Mouse (Mus musculus) embryonic facial prominence, embryonic 10.5 days (tissue): Measurements from ENCODE around the gene Ywhag. TPM values are rescaled to one million over a fixed set of nuclear protein-coding genes. Genes with fewer than 3 reads are reported as not detected.

Experiments
- DNase-seq: peaks from one replicate; pipeline ENCODE4 v3.0.0-alpha.2; 2017; ENCODE audit warnings: low spot score
- H3K27ac ChIP-seq: fragments of 300-500 bp; sonication (generic); replicated peaks from 2 replicates; pipeline ENCODE4 v1.5.1; 2016; ENCODE audit warnings: mild to moderate bottlenecking
- H3K27me3 ChIP-seq: fragments of 300-500 bp; sonication (generic); replicated peaks from 2 replicates; pipeline ENCODE4 v1.6.1; 2016; ENCODE audit warnings: low read depth, mild to moderate bottlenecking; ENCODE audit not compliant: poor library complexity, severe bottlenecking
- H3K36me3 ChIP-seq: fragments of 300-500 bp; sonication (generic); replicated peaks from 2 replicates; pipeline ENCODE4 v1.6.1; 2016; ENCODE audit warnings: mild to moderate bottlenecking, moderate library complexity
- H3K4me1 ChIP-seq: fragments of 300-500 bp; sonication (generic); 2 replicates; pipeline ENCODE4 v1.6.1; 2016
- H3K4me3 ChIP-seq: fragments of 300-500 bp; sonication (generic); 2 replicates; pipeline ENCODE4 v1.5.1; 2016; ENCODE audit warnings: mild to moderate bottlenecking, moderate library complexity
- H3K9me3 ChIP-seq: fragments of 300-500 bp; sonication (generic); 2 replicates; pipeline ENCODE4 v1.6.1; 2016; ENCODE audit warnings: mild to moderate bottlenecking
- WGBS: fragments of 180-500 bp; shearing (Covaris S2); methylation state at CpG from one replicate; pipeline ENCODE4 v1.1.7; 2016; 5-methylcytosine and 5-hydroxymethylcytosine counted together
- polyA plus RNA-seq: library from polyadenylated mRNA; unstranded; fragments of >200 nt; fragmentation: Nextera tagmentation; extraction: Ambion mirVana; gene quantifications from 2 replicates; pipeline ENCODE4 v1.2.1, GENCODE M21; 2016

Ywhag gene
- 244 and 257 TPM in 2 replicates for polyA plus RNA-seq

DNA sequence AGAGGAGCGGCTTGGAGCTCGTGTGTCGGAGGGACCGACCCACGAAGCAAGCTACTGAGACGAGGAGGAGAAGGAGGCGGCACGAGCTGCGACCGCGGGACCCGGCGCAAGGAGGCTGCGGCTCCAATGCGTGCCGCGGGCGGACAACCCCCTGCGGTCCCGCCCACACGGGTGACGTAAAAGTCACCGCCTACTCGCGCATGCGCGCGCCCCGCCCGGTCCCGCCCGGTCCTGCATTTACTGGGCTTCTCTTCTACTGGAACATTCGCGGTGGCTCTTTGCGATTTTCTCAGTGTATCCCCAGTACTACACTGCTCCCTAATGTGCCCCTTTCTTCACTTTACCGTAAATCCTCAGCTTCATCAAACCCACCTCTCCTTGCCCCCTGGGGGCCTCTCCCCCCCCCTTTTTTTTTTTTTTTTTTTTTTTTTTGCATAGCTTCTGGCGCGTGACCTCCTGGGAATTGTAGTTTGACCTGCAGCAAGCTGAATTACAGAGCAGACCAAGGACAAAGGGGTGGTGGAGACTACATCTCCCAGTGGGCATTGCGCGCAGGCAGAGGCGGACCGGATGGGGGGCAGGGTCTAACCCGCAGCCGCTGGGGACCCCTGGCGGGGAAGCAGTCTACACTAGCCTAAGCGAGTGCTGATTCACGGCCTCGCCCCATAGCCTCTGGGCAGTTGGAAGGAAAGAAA lies at the start of gene Ywhag:
Gene Ywhag (minus strand): TSS at position 136 of the 695 bp plus-strand sequence.
- H3K36me3 ChIP-seq, result peaks cover 29% of the 10 kb centered on the region
- peak; percentile 97 for DNase-seq
- peaks cover 27% of the 10 kb centered on the region for H3K4me1 ChIP-seq
- no peaks in the 10 kb centered on the region for H3K27me3 ChIP-seq
- H3K4me3 ChIP-seq, result peak within 1 kb of the TSS; percentile 95
- H3K27ac ChIP-seq, result peak within 1 kb of the TSS; percentile 97
- no peaks in the 10 kb centered on the region for H3K9me3 ChIP-seq
- WGBS, result under 1% methylated on average over 48 of the region's 48 CpGs

DNA sequence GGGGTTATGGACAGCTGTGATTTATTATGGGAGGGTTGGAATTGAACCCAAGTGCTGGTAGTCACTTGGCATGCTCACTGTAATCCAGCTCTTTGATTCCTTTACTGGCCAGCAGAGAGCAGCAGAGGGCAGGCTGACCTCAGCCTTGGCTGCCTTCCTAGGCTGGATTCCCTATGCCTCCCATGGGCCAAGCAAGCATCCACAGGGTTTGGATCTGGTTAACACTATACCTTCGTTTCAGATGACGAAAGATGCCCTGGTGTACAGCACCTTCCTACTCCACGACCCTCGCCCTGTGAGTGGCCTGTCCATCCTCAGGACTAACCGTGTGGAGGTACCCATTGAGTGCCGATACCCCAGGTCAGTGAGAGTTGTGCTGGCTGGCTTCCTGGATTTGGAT lies 48.0 kb upstream of the Ywhag start:
- Histone ChIP-seq H3K27me3 (no peaks in the 10 kb centered on the region), H3K9me3 (no peaks in the 10 kb centered on the region), H3K36me3 (no peaks in the 10 kb centered on the region), H3K4me1 (no peaks in the 10 kb centered on the region), H3K27ac (no peak overlapping the region), H3K4me3 (no peak overlapping the region)
- 38% methylated on average over 6 of the region's 6 CpGs for WGBS
- DNase-seq, result peak; percentile 73

DNA sequence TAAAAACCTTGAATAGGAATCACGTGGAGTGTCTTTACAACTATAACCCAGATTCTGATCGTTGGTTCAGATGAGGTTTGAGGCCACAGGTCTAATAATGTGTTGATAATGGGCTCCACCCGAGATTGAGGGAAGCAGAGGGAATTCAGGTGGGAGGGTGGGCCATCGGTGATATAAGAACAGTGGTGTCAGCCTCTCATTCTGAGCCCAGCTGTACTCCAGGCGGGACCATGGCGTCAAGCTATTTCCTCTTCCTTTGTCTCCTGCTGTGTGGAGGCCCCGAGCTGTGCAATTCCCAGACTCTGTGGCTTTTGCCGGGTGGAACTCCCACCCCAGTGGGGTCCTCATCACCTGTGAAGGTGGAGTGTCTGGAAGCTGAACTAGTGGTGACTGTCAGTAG lies 45.5 kb upstream of the Ywhag start, which contains the start of gene Zp3:
Gene Zp3 (plus strand): TSS at position 196 of the 400 bp plus-strand sequence.
- DNase-seq, result no peak
- WGBS, result 80% methylated on average over 8 of the region's 8 CpGs
- Histone ChIP-seq H3K4me1 (no peaks in the 10 kb centered on the region), H3K27ac (no peak within 1 kb of the TSS), H3K4me3 (no peak within 1 kb of the TSS), H3K36me3 (no peaks in the 10 kb centered on the region), H3K27me3 (no peaks in the 10 kb centered on the region), H3K9me3 (no peaks in the 10 kb centered on the region)

DNA sequence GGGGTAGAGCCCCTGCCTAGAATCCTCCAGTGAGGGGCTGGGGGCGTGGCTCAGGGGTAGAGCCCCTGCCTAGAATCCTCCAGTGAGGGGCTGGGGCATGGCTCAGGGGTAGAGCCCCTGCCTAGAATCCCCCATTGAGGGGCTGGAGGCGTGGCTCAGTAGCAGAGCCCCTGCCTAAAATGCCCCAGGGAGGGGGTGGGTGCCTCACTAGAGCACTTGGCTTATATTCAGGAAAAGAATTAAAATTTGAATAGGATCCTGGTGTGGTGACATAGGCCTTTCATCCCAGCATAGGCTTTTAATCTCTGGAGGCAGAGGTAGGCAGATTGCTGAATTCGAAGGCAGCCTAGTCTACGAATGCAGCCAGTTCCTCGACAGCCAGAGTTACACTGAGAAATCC lies 45.0 kb upstream of the Ywhag start:
- Histone ChIP-seq H3K4me1 (peaks cover 3% of the 10 kb centered on the region), H3K36me3 (no peaks in the 10 kb centered on the region)
- no peak for DNase-seq

DNA sequence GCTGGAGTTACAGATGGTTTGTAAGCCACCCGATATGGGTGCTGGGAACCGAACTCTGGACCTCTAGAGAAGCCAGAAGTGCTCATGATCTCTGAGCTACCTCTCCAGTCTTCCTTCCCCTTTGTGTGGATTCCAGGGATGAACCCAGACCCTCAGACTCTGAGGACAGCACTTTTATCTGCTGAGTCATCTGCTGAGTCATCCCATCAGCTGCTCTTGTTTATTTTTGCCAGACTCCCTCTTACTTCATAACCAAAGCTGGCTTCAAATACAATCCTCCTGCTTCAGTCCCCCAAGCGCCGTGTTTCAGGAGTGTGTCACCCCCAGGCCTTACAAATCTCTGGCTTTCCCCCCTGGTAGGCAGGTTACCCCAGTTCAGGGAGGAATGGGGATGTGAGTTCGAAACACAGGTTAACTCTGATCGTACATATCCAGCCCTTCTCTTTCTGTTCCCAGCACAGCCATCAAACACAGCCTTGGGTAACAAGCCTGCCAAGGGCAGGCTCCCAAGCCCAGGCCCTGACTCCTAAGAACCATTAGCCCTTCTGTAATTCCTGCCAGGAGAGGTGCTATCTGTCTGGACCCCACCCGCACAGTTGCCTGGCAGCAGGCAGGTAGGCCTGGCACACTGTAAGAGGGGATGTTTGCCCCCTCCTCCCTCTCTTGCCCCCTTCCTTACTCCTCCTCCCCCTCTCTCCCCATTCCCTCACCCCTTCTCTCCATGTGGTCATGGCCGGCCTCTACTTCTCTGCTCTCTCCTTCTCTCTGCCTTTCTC lies 41.7 kb upstream of the Ywhag start:
- Histone ChIP-seq H3K27me3 (no peaks in the 10 kb centered on the region), H3K27ac (no peak overlapping the region), H3K4me1 (peaks cover 7% of the 10 kb centered on the region), H3K36me3 (no peaks in the 10 kb centered on the region), H3K4me3 (no peak overlapping the region), H3K9me3 (no peaks in the 10 kb centered on the region)
- DNase-seq, result no peak
- 90% methylated on average over 8 of the region's 8 CpGs for WGBS

More for the DNA sequence above, 45.0 kb upstream of the Ywhag start:
- 79% methylated on average over 5 of the region's 5 CpGs for WGBS
- H3K4me3 ChIP-seq, result no peak overlapping the region
- H3K27me3 ChIP-seq, result no peaks in the 10 kb centered on the region
- H3K9me3 ChIP-seq, result no peaks in the 10 kb centered on the region
- H3K27ac ChIP-seq, result no peak overlapping the region

DNA sequence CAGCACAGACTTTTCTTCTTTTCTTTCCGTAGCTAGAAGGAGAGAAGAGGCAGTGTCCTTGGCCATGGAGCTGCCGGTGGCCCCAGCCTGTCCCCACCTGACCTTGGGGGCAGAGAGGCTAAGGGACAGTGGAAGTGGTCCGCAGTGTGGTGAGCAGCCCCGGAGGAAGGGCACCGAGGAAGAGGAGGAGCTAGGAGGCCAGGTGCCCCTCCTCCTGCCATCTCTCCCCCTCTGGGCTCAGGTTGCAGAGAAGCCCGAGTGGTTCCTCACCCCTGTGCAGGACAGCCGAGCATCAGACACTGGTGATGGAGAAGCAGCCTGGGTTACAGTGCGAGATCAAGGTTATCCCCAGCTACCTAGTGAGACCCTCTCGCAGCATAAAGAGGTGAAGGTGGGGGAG lies 39.9 kb upstream of the Ywhag start, which contains the start of gene Ssc4d:
Gene Ssc4d (minus strand): TSS at position 167 of the 400 bp plus-strand sequence.
- 15% methylated on average over 9 of the region's 9 CpGs for WGBS
- Histone ChIP-seq H3K4me1 (peaks cover 7% of the 10 kb centered on the region), H3K27me3 (no peaks in the 10 kb centered on the region), H3K4me3 (peak within 1 kb of the TSS; percentile 48), H3K27ac (peak within 1 kb of the TSS; percentile 68), H3K9me3 (no peaks in the 10 kb centered on the region), H3K36me3 (no peaks in the 10 kb centered on the region)
- peak; percentile 23 for DNase-seq

DNA sequence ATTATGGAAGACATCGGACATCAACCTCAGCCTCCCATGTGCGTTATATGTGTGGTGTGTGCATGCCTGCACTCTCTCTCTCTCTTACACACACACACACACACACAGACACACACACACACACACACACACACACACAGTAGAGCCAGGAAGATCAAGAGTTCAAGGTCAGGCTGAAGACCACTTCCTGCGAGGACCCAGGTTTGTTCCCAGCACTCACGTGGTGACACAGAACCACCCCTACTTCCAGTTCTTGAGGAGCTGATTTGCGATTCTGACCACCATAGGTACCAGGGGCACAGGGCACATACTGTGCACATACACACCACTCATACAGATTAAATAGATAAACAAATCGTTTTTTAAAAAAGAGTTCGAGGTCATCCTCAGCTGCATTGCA lies 37.5 kb upstream of the Ywhag start:
- peaks cover 7% of the 10 kb centered on the region for H3K4me1 ChIP-seq
- H3K9me3 ChIP-seq, result no peaks in the 10 kb centered on the region
- 89% methylated on average over 7 of the region's 7 CpGs for WGBS

DNA sequence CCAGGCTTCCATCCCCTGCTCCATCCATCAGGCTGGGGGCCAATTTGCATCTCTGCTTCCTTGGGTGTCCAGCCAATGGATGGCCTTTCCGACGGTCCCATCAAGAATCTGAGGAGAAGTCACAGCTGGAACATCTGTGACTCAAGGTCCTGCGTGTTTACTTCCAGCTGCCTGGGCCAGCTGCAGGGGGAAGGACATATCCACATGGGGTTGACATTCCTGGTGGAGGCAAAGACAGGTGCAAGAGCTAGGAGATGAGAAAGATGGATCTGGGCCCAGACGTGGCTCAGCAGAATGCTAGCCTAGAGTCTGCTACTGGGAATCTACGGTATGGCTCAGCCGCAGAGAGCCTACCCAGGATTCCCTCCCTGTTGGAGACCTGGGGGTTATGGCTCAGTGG lies 35.8 kb upstream of the Ywhag start:
- H3K4me1 ChIP-seq, result peaks cover 13% of the 10 kb centered on the region
- no peaks in the 10 kb centered on the region for H3K36me3 ChIP-seq
- H3K27ac ChIP-seq, result no peak overlapping the region
- DNase-seq, result no peak
- H3K27me3 ChIP-seq, result peaks cover 9% of the 10 kb centered on the region
- no peak overlapping the region for H3K4me3 ChIP-seq
- 86% methylated on average over 6 of the region's 6 CpGs for WGBS
- no peaks in the 10 kb centered on the region for H3K9me3 ChIP-seq

More for the DNA sequence above, 37.5 kb upstream of the Ywhag start:
- DNase-seq, result no peak
- Histone ChIP-seq H3K36me3 (no peaks in the 10 kb centered on the region), H3K4me3 (no peak overlapping the region), H3K27ac (no peak overlapping the region), H3K27me3 (no peaks in the 10 kb centered on the region)

DNA sequence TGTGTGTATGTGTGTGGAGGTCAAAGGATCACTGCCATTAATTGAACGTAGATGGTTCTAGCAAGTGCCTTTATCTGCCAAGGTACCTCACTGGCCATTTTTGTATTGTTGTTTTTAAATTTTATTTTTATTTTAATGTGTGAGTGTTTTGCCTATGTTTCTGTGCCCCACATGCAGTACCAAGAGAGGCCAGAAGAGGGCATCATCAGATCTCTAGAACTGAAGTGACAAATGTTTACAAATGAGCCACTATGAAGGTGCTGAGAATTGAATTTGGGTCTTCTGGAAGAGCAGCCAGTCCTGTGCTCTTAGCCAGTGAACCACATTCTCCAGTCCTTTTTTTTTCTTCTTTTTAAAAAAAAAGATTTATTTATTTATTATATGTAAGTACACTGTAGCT lies 34.4 kb upstream of the Ywhag start:
- H3K36me3 ChIP-seq, result no peaks in the 10 kb centered on the region
- peaks cover 22% of the 10 kb centered on the region for H3K27me3 ChIP-seq
- H3K4me1 ChIP-seq, result peaks cover 7% of the 10 kb centered on the region
- 66% methylated on average over 1 of the region's 1 CpGs for WGBS
- H3K9me3 ChIP-seq, result no peaks in the 10 kb centered on the region
- no peak overlapping the region for H3K27ac ChIP-seq
- DNase-seq, result peak; percentile 55
- no peak overlapping the region for H3K4me3 ChIP-seq

DNA sequence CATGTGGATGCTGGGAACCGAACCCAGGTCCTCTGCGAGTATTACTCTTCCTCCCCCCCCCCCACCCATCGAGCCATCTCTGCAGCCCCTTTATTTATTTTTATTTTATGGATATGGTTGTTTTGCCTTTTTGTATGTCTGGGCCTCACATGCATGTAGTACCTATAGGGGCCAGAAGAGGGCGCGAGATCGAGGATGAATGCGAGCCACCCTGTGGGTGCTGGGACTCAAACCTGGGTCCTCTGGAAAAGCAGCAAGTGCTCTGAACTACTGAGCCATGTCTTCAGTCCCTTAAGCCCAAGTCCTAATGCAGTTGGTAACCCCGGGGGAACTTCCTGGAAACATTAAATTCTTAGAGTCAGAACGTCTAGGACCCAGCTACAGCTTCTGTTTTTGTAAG lies 32.5 kb upstream of the Ywhag start:
- Histone ChIP-seq H3K4me3 (no peak overlapping the region), H3K4me1 (peaks cover 19% of the 10 kb centered on the region), H3K36me3 (no peaks in the 10 kb centered on the region), H3K9me3 (no peaks in the 10 kb centered on the region), H3K27me3 (peaks cover 22% of the 10 kb centered on the region), H3K27ac (no peak overlapping the region)
- WGBS, result 65% methylated on average over 9 of the region's 9 CpGs
- no peak for DNase-seq

DNA sequence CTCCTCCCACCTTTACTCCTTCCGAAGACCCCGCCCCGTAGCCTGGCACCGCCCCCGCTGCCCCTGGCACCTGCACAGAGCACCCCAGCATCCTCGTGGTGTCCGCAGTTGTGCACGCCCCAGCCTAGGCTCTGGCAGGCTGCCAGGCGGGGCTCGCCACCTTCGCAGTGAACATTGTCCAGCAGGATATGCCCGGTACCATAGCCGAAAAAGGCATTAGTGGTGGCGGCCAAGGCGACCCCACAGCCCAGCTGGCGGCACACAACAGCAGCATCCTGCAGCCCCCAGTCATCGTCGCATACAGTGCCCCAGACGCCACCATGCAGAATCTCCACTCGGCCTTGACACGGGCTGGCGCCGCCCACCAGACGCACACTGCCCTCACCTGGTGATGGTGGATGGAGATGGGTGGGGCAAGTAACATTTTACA lies 31.1 kb upstream of the Ywhag start:
- Histone ChIP-seq H3K27ac (no peak overlapping the region), H3K9me3 (no peaks in the 10 kb centered on the region), H3K4me1 (peaks cover 30% of the 10 kb centered on the region), H3K36me3 (no peaks in the 10 kb centered on the region), H3K27me3 (peaks cover 22% of the 10 kb centered on the region), H3K4me3 (peak overlapping the region; percentile 41)
- WGBS, result 10% methylated on average over 24 of the region's 24 CpGs
- DNase-seq, result peak; percentile 29

DNA sequence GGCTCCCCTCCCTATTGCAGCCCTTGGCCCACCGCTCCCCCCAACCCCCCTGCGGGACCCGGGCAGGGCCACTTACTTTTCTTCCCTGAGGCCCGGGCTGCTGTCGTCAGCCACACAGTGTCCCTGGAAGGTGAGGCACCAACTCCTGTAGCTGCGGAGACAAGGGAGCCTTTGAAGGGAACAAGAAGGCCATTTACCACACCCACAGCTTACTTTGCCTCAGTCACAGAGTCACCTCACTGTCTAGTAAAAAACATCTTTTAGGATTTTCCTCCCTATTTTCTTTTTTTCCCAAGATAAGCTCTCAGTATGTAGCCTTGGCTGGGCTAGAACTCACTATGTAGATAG lies 28.8 kb upstream of the Ywhag start:
- H3K27ac ChIP-seq, result peak overlapping the region; percentile 95
- no peaks in the 10 kb centered on the region for H3K9me3 ChIP-seq
- peaks cover 22% of the 10 kb centered on the region for H3K27me3 ChIP-seq
- peak overlapping the region; percentile 68 for H3K4me3 ChIP-seq
- H3K36me3 ChIP-seq, result no peaks in the 10 kb centered on the region
- DNase-seq, result no peak
- WGBS, result 4% methylated on average over 6 of the region's 6 CpGs
- peaks cover 34% of the 10 kb centered on the region for H3K4me1 ChIP-seq
